Mouse (Mus musculus): ENCODE measurements around the gene Ifi208.

Gene Ifi208

GRCm38 (mm10) chr1:173673458-173674097, at the start of gene Ifi208:
Gene Ifi208 (plus strand): TSS chr1:173673675.
- DNase-seq (ENCODE audit: low read depth, low spot score): peak; percentile 46

DNA sequence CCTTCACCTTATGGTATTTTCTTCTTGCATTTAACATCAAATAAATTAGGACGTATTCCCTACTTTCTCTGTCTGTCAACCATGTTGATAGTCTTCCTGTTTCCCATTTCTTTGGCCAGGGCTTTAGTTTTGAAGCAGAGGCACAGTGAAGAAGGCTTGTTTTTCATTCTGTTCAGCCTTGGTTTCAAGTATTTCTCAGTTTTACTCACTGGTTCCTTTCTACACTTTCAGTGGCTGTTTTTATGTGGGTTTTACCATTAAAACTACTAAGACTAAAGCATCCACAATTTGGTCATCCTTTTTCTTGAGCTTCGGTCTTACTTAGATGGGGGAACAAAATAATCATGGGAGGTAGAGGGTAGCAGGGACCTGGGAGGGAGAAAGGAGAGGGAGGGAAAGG, 49.4 kb upstream of the Ifi208 start:
- DNase-seq (ENCODE audit: low read depth, low spot score): no peak

GRCm38 (mm10) chr1:173626686-173627085, 46.8 kb upstream of the Ifi208 start:
- no peak for DNase-seq (ENCODE audit: low read depth, low spot score)

- DNase-seq (ENCODE audit: low read depth, low spot score): peak; percentile 73
Measured at GRCm38 (mm10) chr1:173630622-173631021, 42.9 kb upstream of the Ifi208 start, which contains the start of gene Ifi209. Gene Ifi209 (plus strand): TSS chr1:173630917.

GRCm38 (mm10) chr1:173633969-173634645, 39.4 kb upstream of the Ifi208 start:
- DNase-seq (ENCODE audit: low read depth, low spot score): no peak

DNA sequence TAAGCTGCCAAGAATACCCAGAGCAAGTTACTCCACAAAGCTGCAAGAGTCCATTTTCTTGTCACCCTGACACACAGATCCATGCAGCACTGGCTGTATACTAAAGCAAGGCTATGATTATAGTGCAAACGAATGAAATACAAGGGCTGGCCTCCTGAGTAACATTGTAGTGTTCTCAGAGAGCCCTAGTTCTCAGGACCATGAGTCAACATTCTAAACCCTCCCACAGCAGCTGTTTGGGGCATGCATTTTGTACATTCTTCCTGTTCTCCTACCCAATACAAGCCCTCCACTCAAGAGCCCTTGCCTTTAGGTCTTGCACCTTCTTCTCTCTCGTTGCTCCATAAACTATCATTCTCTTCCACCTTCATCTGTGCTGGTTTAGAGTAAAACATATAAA, 28.1 kb upstream of the Ifi208 start:
- no peak for DNase-seq (ENCODE audit: low read depth, low spot score)

DNA sequence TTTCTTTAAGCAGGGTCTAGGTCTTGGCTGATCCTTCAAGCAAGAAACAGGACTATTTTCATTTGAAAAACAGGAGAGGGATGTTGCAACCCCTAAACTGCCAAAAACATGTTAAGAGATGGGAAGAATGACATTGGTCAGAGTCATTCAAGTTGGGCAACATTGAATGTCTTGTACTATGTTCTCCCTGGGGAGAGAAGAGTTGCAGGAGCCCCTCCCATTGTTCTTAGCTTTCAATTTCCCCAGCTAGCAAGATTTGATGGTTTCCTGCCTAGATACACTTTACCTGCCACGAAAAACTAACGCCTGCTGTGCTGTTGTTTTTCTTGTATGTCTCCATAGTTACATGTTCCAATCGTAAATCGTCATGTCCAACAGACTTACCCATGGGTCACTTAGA, 15.5 kb upstream of the Ifi208 start:
- DNase-seq (ENCODE audit: low read depth, low spot score): no peak

DNA sequence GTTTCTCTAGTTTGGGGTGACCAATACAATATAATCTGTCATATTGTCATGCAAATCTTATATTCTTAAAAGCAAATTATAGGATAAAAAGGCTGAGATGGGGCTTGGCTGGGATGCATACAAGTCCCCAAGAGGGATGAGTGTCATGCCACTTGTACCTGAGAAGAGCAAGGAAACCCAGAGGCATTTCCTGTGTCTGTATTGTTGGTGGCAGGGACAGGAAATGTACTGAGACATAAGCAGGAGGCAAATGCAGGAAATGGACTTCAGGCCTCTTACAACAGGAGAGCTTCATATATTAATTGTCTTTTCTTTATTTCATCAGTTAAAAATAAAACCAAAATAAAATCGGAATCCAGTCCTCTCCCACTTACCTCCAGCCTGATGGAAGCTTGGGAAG, 5.1 kb downstream of the Ifi208 start:
- peak; percentile 42 for DNase-seq (ENCODE audit: low read depth, low spot score)

- DNase-seq (ENCODE audit: low read depth, low spot score): no peak
Measured at GRCm38 (mm10) chr1:173694270-173694669, 20.8 kb downstream of the Ifi208 start.

DNA sequence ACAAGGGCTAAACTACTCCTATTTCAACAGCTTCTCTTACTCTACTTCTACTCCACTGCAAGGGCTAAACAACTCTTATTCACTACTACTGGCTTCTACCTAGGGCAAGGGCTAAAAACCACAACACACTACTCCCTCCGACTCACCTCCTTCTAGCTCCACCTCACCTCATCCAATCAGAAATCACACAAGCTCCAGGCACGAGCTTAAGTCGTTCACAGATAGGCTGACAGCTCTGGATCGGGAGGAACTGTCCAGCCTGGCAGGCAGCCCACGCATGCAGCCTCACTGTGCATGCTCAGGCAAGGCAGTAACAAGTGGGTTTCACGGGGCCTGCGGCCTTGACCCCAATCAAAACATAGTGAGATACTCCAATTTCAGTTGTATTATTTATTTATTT, 59.7 kb downstream of the Ifi208 start:
- DNase-seq (ENCODE audit: low read depth, low spot score): no peak

DNA sequence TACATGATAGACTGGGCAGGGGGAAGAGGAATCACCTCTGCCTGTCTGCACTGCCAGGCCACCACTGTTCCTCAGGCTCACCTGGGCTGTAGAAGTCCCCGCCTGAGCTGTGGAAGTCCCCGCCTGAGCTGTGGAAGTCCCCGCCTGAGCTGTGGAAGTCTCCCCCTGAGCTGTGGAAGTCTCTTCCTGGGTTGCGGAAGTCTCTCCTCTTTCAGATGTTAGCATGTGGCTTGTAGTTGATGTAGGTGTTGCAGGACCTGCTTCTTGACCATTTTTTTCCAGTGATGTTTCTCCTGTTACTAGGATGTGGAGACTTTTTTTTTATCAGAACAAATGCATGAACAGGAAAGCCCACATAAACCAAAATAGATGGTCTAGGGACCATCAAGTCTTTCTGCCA, 61.5 kb downstream of the Ifi208 start:
- DNase-seq (ENCODE audit: low read depth, low spot score): peak; percentile 6

DNA sequence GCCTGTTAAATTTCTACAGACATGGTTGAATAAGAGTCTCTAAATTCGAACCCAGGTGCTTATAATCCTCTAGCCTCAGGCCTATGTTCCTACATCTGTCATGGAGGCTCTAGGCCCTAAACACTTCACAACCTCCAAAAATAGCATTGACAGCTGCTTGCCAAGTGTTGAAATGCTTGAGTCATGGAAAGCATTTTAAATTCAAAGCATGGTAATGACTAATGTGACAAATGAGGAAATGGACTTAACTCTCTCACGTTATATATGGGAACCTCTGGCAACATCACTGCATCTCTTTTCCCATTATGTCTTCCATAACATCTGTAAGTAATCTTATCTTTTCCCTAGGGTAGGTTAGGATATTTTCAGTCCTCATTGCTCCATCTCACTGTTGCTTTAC, 63.5 kb downstream of the Ifi208 start:
- DNase-seq (ENCODE audit: low read depth, low spot score): no peak

DNA sequence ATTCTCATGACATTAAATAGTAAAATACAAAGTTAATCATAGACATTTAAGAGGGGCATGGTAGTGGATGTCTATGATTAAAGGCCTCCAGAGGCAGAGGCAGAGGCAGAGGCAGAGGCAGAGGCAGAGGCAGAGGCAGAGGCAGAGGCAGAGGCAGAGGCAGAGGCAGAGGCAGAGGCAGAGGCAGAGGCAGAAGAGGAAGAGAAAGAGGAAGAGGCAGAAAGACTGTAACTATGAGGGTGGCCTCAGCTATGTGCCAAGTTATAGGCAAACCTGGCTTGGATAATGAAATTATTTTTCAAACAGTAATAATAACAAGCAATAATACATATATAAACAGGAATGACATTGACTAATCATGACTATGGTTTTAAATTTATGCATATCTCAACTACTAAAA, 67.1 kb downstream of the Ifi208 start:
- no peak for DNase-seq (ENCODE audit: low read depth, low spot score)

GRCm38 (mm10) chr1:173741656-173742055, 68.2 kb downstream of the Ifi208 start, which contains the start of gene Ifi207:
Gene Ifi207 (minus strand): TSS chr1:173741747.
- DNase-seq (ENCODE audit: low read depth, low spot score): no peak

- no peak for DNase-seq (ENCODE audit: low read depth, low spot score)
Measured at GRCm38 (mm10) chr1:173742262-173742661, 68.8 kb downstream of the Ifi208 start.
